Mouse (Mus musculus) MEL (cell line): ENCODE data around the gene Opcml.

Experiments
- CTCF ChIP-seq, 3 experiments: IDR thresholded peaks in 2 of 3; conservative IDR thresholded peaks in 1 of 3; 2 replicates each; pipeline ENCODE4 v1.5.1; 2011 to 2012; ENCODE audit warnings: low read length in 3 of 3, low read depth in 2 of 3, mild to moderate bottlenecking in 2 of 3, improper control_type of control experiment in 1 of 3, inconsistent platforms in 1 of 3, mixed read lengths in 1 of 3, moderate library complexity in 1 of 3; ENCODE audit not compliant: control insufficient read depth in 1 of 3, insufficient read depth in 1 of 3, poor library complexity in 1 of 3, severe bottlenecking in 1 of 3
- MEF2A ChIP-seq: IDR thresholded peaks from 2 replicates; pipeline ENCODE4 v1.6.1; 2014; ENCODE audit warnings: low read depth, mild to moderate bottlenecking, inconsistent platforms, low read length, improper control_type of control experiment; ENCODE audit not compliant: poor library complexity, insufficient replicate concordance, severe bottlenecking; ENCODE audit errors: extremely low read depth
- MXI1 ChIP-seq: IDR thresholded peaks from 2 replicates; pipeline ENCODE4 v1.6.1; 2011; ENCODE audit warnings: mild to moderate bottlenecking, low read depth, low read length, improper control_type of control experiment
- POLR2A ChIP-seq, 2 experiments: IDR thresholded peaks; 2 replicates each; pipeline ENCODE4 v1.6.1; 2011 to 2012; ENCODE audit warnings: low read length in 2 of 2, mild to moderate bottlenecking in 2 of 2, control low read depth in 1 of 2, improper control_type of control experiment in 1 of 2, low read depth in 1 of 2, moderate library complexity in 1 of 2; ENCODE audit not compliant: control insufficient read depth in 1 of 2, insufficient read depth in 1 of 2, poor library complexity in 1 of 2
- TBP ChIP-seq: IDR thresholded peaks from 2 replicates; pipeline ENCODE4 v1.8.0; 2011; ENCODE audit warnings: low read depth, low read length, improper control_type of control experiment
- USF2 ChIP-seq, 2 experiments: IDR thresholded peaks; 2 replicates each; pipeline ENCODE4 v1.6.1; 2011 to 2012; ENCODE audit warnings: improper control_type of control experiment in 2 of 2, low read length in 2 of 2, borderline replicate concordance in 1 of 2, inconsistent platforms in 1 of 2, low read depth in 1 of 2, mild to moderate bottlenecking in 1 of 2; ENCODE audit not compliant: insufficient read depth in 1 of 2

DNA sequence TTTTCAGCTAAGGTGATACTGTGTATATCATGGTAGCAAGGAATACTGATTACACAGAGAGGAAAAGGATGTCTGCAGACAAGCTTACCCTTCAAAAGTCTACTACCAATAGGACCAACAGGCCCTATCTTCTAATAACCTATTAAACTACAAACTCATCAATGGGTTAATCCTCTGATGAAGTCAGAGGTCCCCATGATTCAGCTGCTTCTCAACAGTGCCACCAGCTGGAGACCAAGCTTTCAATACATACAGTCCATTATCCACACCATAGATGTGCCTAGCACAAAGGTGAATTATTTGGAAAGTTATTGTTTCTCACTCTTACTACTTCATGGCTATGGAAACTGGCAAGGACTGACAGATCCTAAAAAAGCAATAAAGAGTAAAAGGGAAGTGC lies 538.9 kb downstream of the Opcml start:
- no peak for TF ChIP-seq MEF2A
- no peak for TF ChIP-seq TBP
- TF ChIP-seq POLR2A (IDR thresholded peaks at IDR 0.05; ENCODE audit: control insufficient read depth in 1 of 2, insufficient read depth in 1 of 2, low read depth in 1 of 2, low read length in 2 of 2, poor library complexity in 1 of 2): no peak
- no peak for TF ChIP-seq USF2 (IDR thresholded peaks at IDR 0.05; ENCODE audit: borderline replicate concordance in 1 of 2, insufficient read depth in 1 of 2, low read depth in 1 of 2, low read length in 2 of 2)
- TF ChIP-seq MXI1: no peak
- TF ChIP-seq CTCF (IDR thresholded peaks at IDR 0.05 in 2 of 3, conservative IDR thresholded peaks at IDR 0.05 in 1 of 3; ENCODE audit: control insufficient read depth in 1 of 3, insufficient read depth in 1 of 3, low read depth in 2 of 3, low read length in 3 of 3, poor library complexity in 1 of 3, severe bottlenecking in 1 of 3): no peak
